Mouse (Mus musculus): ENCODE measurements at regions not wholly inside any gene's neighbourhood (a gene's known extent, or its start where the extent isn't known, plus 50 kb on each side); places are given as distances from the start of the nearest gene placed in this dataset.

DNA sequence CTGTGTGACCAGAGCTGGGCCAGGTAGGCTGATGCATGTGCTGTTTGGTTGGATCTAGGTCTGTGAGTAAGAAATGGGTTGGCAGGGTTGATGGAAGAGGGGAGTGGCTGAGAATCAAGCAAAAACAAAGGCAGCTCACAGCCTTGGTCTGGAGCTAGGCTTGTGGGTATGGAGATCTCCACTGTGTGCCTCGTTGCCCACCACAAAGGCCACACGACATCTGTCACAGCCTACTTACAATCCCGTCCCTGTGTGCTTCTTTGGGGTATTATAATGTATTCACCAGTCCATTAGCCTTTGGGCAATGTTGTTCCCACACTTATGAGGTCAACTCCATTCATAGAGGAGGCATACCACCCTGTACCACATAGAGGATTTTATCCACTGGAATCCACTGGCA lies 229.6 kb upstream of the Hs6st1 start:
- TF ChIP-seq POLR2A (IDR thresholded peaks at IDR 0.05; ENCODE audit: low read depth, low read length): no peak
- TF ChIP-seq CTCF (conservative IDR thresholded peaks at IDR 0.05; ENCODE audit: insufficient read depth, insufficient read length, low read depth, low read length): no peak

Data from kidney, adult 2 months (tissue).